Mouse (Mus musculus) bone marrow macrophage, adult 2 months (primary cell): ENCODE results near the gene Cdc42ep4.

Source experiments
- CTCF ChIP-seq: IDR thresholded peaks from 2 replicates; pipeline ENCODE4 v1.5.1; 2012; ENCODE audit warnings: low read depth, mild to moderate bottlenecking, low read length, moderate library complexity
- POLR2A ChIP-seq: IDR thresholded peaks from 2 replicates; pipeline ENCODE4 v1.6.1; 2012; ENCODE audit warnings: mild to moderate bottlenecking, low read depth, low read length, borderline replicate concordance

DNA sequence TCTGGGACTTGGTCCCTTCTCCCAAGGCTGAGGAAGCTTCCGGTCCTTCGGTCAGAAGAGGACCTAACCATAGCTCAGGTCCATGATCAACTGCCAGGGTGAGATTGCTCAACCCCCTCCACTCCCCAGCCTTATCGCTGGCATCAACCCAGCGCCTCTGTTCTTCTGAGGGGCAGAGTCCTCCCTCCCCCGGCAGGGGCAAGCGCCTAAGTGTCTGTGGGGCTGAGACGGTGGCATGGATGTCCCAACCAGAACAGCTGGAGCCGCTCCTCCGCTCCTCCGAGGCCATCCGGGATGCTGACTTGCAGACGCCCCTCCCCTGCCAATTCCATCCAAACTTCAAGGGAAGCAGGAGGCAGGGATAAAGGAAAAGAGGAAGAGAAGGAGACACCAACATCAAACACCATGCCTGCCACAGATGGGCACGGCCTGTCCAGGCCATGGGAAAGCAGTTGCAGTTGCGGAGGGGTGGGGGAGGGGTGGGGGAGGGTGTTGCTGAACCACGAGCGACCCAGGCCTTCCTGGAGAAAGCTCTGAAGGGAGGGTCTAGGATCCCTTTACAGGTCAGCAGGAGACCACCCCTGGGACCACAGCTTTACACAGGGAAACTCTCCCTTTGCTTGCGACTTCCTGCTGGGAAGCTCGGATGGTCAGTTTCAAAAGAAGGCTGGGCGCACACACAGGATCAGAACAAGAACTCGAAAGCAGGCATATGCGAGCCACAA, 2.7 kb downstream of the Cdc42ep4 start:
- TF ChIP-seq POLR2A (no peak), CTCF (no peak)
